ENCODE assay signal across 16 mouse cellular contexts in the genomic region with DNA sequence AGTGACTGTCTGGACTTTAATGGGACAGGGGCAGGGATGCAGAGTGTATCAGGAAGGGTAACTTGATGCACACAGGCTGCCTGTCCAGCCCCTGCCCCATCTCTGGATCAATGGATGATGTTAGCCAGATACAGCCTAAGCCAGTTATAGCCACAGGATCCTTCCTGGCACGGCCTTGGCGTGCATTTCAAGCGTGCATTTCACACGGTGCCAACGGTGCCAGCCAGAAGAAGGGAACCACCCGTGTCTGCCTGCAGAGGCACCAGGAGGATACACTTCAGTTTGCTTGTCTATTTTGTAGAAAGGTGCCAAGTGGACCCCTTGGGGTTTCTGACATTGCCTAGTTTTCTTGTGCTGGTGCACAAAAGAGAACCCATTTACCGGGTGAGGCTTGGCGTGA. TPM values are rescaled to one million over a fixed set of nuclear protein-coding genes. Genes with fewer than 3 reads are reported as not detected.
"Had no signal": no experiment of that assay in that cellular context is flagged by ENCODE, and none has a peak within 500 bp of the region (broad histone marks: within the 10 kb centered on the region; RNA-seq: fewer than 3 reads in every experiment).

No protein-coding gene starts in this region.

- H3K27ac ChIP-seq: kidney, postnatal 0 days; left cerebral cortex, adult 2 months; liver, embryonic 15.5 days; neural tube, embryonic 15.5 days had no signal

- H3K9me3 ChIP-seq: liver, embryonic 15.5 days; midbrain, embryonic 10.5 days; neural tube, embryonic 15.5 days had no signal

- DNase-seq: kidney, adult 8-10 months; kidney, postnatal 36 days; lung, embryonic 14.5 days; lung, postnatal 10 days; lung, postnatal 4 days; midbrain, embryonic 14.5 days; right cerebral cortex, adult 18-20 months; right cerebral cortex, postnatal 25 days had no signal

- H3K36me3 ChIP-seq: liver, embryonic 15.5 days; neural tube, embryonic 15.5 days had no signal

- H3K4me3 ChIP-seq: left cerebral cortex, adult 2 months; liver, embryonic 15.5 days; midbrain, embryonic 10.5 days; myocyte; neural tube, embryonic 15.5 days had no signal

- H3K9ac ChIP-seq: liver, embryonic 15.5 days; neural tube, embryonic 15.5 days had no signal

- H3K4me2 ChIP-seq: liver, embryonic 11.5 days; liver, embryonic 15.5 days; lung, embryonic 14.5 days; neural tube, embryonic 15.5 days had no signal

RNA-seq across cellular contexts. Expression of gene 1700003E16Rik, which starts 16.2 kb away (rescaled TPM):
- total RNA-seq: megakaryocyte, adult 5-6 weeks had no signal
